In genomic region chr12:103679853-103680252, GRCm38 (mm10) we compare ENCODE assay signal across 24 mouse cellular contexts. TPM values are rescaled to one million over a fixed set of nuclear protein-coding genes. Genes with fewer than 3 reads are reported as not detected.
DNase-seq lines count a peak whose midpoint lies in the region; ATAC-seq and TF ChIP-seq lines count a peak whose summit lies in the region.
"Not testable (repeated sequence)": the region's sequence is repeated elsewhere in the genome, so short reads cannot be mapped to it uniquely, and the experiment has no call there.
"Had no signal": no experiment of that assay in that cellular context is flagged by ENCODE, and none has a peak within 500 bp of the region (broad histone marks: within the 10 kb centered on the region; RNA-seq: fewer than 3 reads in every experiment).

No protein-coding gene starts in this region.

- H3K9me3 ChIP-seq in intestine, embryonic 16.5 days (ENCODE audit: control insufficient read depth, low read length); liver, embryonic 13.5 days (replicated peaks); liver, embryonic 14.5 days (ENCODE audit: control insufficient read depth, low read length); liver, embryonic 16.5 days (replicated peaks; ENCODE audit: control insufficient read depth, low read length); liver, postnatal 0 days (ENCODE audit: low read length); stomach, embryonic 15.5 days; stomach, embryonic 16.5 days (replicated peaks; ENCODE audit: control insufficient read depth, low read length): not testable (repeated sequence)

- H3K4me1 ChIP-seq in intestine, embryonic 16.5 days (ENCODE audit: control insufficient read depth, insufficient read depth, low read length); liver, embryonic 13.5 days (replicated peaks); liver, embryonic 16.5 days (ENCODE audit: control insufficient read depth, low read depth, low read length); stomach, embryonic 15.5 days; stomach, embryonic 16.5 days (ENCODE audit: control insufficient read depth, insufficient read depth, low read length): not testable (repeated sequence)
- peaks cover 16% of the 10 kb centered on the region for H3K4me1 ChIP-seq in liver, adult 2 months (ENCODE audit: control insufficient read depth, insufficient read depth, low read length)
- H3K4me1 ChIP-seq in liver, embryonic 14.5 days (replicated peaks; ENCODE audit: control insufficient read depth in 2 of 2, insufficient read depth in 2 of 2, low read length in 1 of 2) = peaks cover 0 to 14% of the 10 kb centered on the region in 2 experiments; a peak in 2 of 4 replicates
- H3K4me1 ChIP-seq in liver, postnatal 0 days (ENCODE audit: insufficient read depth) = peaks cover 13% of the 10 kb centered on the region

- not testable (repeated sequence) for H3K27ac ChIP-seq in intestine, embryonic 16.5 days (ENCODE audit: low read length); liver, adult 2 months (replicated peaks; ENCODE audit: insufficient read depth, low read depth, low read length); liver, embryonic 13.5 days; liver, embryonic 14.5 days; liver, embryonic 16.5 days (ENCODE audit: low read length); liver, postnatal 0 days (ENCODE audit: low read depth); stomach, embryonic 15.5 days; stomach, embryonic 16.5 days (ENCODE audit: low read length)

- H3K27me3 ChIP-seq in intestine, embryonic 16.5 days (replicated peaks; ENCODE audit: control insufficient read depth, insufficient read depth, low read length); liver, adult 2 months (ENCODE audit: control insufficient read depth, insufficient read depth, low read length); liver, embryonic 13.5 days; liver, embryonic 14.5 days (ENCODE audit: control insufficient read depth, insufficient read depth, low read length); liver, embryonic 16.5 days (ENCODE audit: control insufficient read depth, insufficient read depth, low read depth, low read length); liver, postnatal 0 days (ENCODE audit: insufficient read depth, low read length); stomach, embryonic 15.5 days (replicated peaks); stomach, embryonic 16.5 days (ENCODE audit: control insufficient read depth, insufficient read depth, low read length): not testable (repeated sequence)

- not testable (repeated sequence) for TF ChIP-seq EP300 in liver, embryonic 14.5 days (IDR thresholded peaks at IDR 0.05; ENCODE audit: low read depth); liver, postnatal 0 days (IDR thresholded peaks at IDR 0.05; ENCODE audit: low read depth)

- not testable (repeated sequence) for TF ChIP-seq POLR2A in liver, adult 2 months (IDR thresholded peaks at IDR 0.05; ENCODE audit: extremely low read depth, insufficient read depth, low read length)

- WGBS in intestine, embryonic 16.5 days = 100% methylated on average over 1 of the region's 1 CpGs
- WGBS in liver, adult 2 months = 68% methylated on average over 1 of the region's 1 CpGs
- WGBS in liver, embryonic 13.5 days (ENCODE audit: insufficient replicate concordance) = 80% methylated on average over 1 of the region's 1 CpGs
- 73% methylated on average over 1 of the region's 1 CpGs for WGBS in liver, embryonic 14.5 days (ENCODE audit: insufficient replicate concordance)
- 76% methylated on average over 1 of the region's 1 CpGs for WGBS in liver, embryonic 16.5 days (ENCODE audit: insufficient replicate concordance)
- WGBS in liver, postnatal 0 days (ENCODE audit: insufficient replicate concordance) = 89% methylated on average over 1 of the region's 1 CpGs
- 92% methylated on average over 1 of the region's 1 CpGs for WGBS in stomach, embryonic 15.5 days
- 90% methylated on average over 1 of the region's 1 CpGs for WGBS in stomach, embryonic 16.5 days

- not testable (repeated sequence) for TF ChIP-seq CTCF in liver, adult 2 months (IDR thresholded peaks at IDR 0.05; ENCODE audit: low read depth, low read length); liver, embryonic 14.5 days (IDR thresholded peaks at IDR 0.05; ENCODE audit: low read depth); liver, postnatal 0 days (IDR thresholded peaks at IDR 0.05; ENCODE audit: low read depth)

- DNase-seq in liver, adult 2 months (ENCODE audit: extremely low read depth, low read depth, low spot score) = peak; percentile 78
- not testable (repeated sequence) for DNase-seq in liver, embryonic 13.5 days; liver, embryonic 14.5 days (ENCODE audit: low read depth in 3 of 3, low spot score in 3 of 3); liver, postnatal 0 days

- not testable (repeated sequence) for H3K79me2 ChIP-seq in liver, adult 2 months (ENCODE audit: control insufficient read depth, insufficient read depth, low read length)

- H3K4me3 ChIP-seq in intestine, embryonic 16.5 days (ENCODE audit: low read length); liver, adult 2 months (ENCODE audit: insufficient read depth, low read depth, low read length); liver, embryonic 13.5 days (replicated peaks); liver, embryonic 14.5 days (ENCODE audit: insufficient read depth in 1 of 2, low read depth in 2 of 2, low read length in 2 of 2); liver, embryonic 16.5 days (ENCODE audit: low read depth, low read length); liver, postnatal 0 days (ENCODE audit: low read depth, low read length); stomach, embryonic 15.5 days (replicated peaks); stomach, embryonic 16.5 days (replicated peaks; ENCODE audit: low read length): not testable (repeated sequence)

- not testable (repeated sequence) for H3K36me3 ChIP-seq in intestine, embryonic 16.5 days (ENCODE audit: control insufficient read depth, insufficient read depth, low read length); liver, adult 2 months (ENCODE audit: control insufficient read depth, insufficient read depth, low read length); liver, embryonic 13.5 days; liver, embryonic 14.5 days (replicated peaks; ENCODE audit: control insufficient read depth, insufficient read depth, low read depth); liver, embryonic 16.5 days (ENCODE audit: control insufficient read depth, insufficient read depth); liver, postnatal 0 days (replicated peaks; ENCODE audit: insufficient read depth, low read length); stomach, embryonic 15.5 days; stomach, embryonic 16.5 days (ENCODE audit: control insufficient read depth, insufficient read depth, low read length)

- not testable (repeated sequence) for H3K9ac ChIP-seq in intestine, embryonic 16.5 days (ENCODE audit: low read depth, low read length); liver, adult 2 months (ENCODE audit: low read depth, low read length); liver, embryonic 13.5 days; liver, embryonic 14.5 days (replicated peaks); liver, embryonic 16.5 days (ENCODE audit: low read depth, low read length); liver, postnatal 0 days (replicated peaks); stomach, embryonic 15.5 days; stomach, embryonic 16.5 days (ENCODE audit: low read length)

- ATAC-seq in intestine, embryonic 16.5 days = peak; percentile 20; the same call in 1 of the 2 replicates
- peak; percentile 42 for ATAC-seq in liver, embryonic 13.5 days (ENCODE audit: low read depth)
- ATAC-seq in liver, embryonic 14.5 days (ENCODE audit: insufficient read depth) = 0 out of 2 replicates have a peak, but pooled peaks have one; percentile 22
- ATAC-seq in liver, embryonic 16.5 days (ENCODE audit: low read depth) = peak; percentile 60; the same call in 1 of the 2 replicates
- peak; percentile 70 for ATAC-seq in liver, postnatal 0 days
- peak; percentile 53; the same call in 1 of the 2 replicates for ATAC-seq in stomach, embryonic 15.5 days (ENCODE audit: insufficient read depth, low FRiP score, low read depth)
- ATAC-seq in stomach, embryonic 16.5 days (ENCODE audit: insufficient read depth, low FRiP score) = peak; percentile 58; the same call in 1 of the 2 replicates

- not testable (repeated sequence) for H3K4me2 ChIP-seq in intestine, embryonic 16.5 days (ENCODE audit: low read depth, low read length); liver, embryonic 13.5 days; liver, embryonic 14.5 days (ENCODE audit: low read depth); liver, embryonic 16.5 days (ENCODE audit: low read depth, low read length); liver, postnatal 0 days (ENCODE audit: low read depth, low read length); stomach, embryonic 15.5 days; stomach, embryonic 16.5 days (ENCODE audit: low read depth, low read length)

RNA-seq across cellular contexts. Expression of gene Serpina16, which starts 3.9 kb away (rescaled TPM):
- polyA plus RNA-seq in intestine, embryonic 16.5 days (2015; fragmentation: Nextera tagmentation; extraction: Ambion mirVana) = 0.09 and 0.31 TPM in 2 replicates
- total RNA-seq in liver, adult 2 months (2014; rRNA removed) = not detected in 2 replicates
- not detected in 2 replicates for polyA plus RNA-seq in liver, adult 2 months (2012; rRNA removed)
- polyA plus RNA-seq in liver, embryonic 13.5 days (2015; fragmentation: Nextera tagmentation; extraction: Ambion mirVana) = 0.08 and 0.10 TPM in 2 replicates
- polyA plus RNA-seq in liver, embryonic 14.5 days (2012; rRNA removed) = 0.03 and 0.04 TPM in 2 replicates
- 0.06 and 0.11 TPM in 2 replicates for polyA plus RNA-seq in liver, embryonic 14.5 days (2014; fragmentation: Nextera tagmentation; extraction: Ambion mirVana)
- 0.07 and 0.12 TPM in 2 replicates for polyA plus RNA-seq in liver, embryonic 16.5 days (2015; fragmentation: Nextera tagmentation; extraction: Ambion mirVana)
- not detected in 2 replicates for polyA plus RNA-seq in liver, postnatal 0 days (2015; fragmentation: Nextera tagmentation; extraction: Ambion mirVana)
- polyA plus RNA-seq in stomach, embryonic 15.5 days (2015; fragmentation: Nextera tagmentation; extraction: Ambion mirVana) = 0.71 and 1.3 TPM in 2 replicates
- polyA plus RNA-seq in stomach, embryonic 16.5 days (2015; fragmentation: Nextera tagmentation; extraction: Ambion mirVana) = 0.19 and 0.50 TPM in 2 replicates
- total RNA-seq: adrenal gland, adult 18-20 months; adrenal gland, adult 2 months; adrenal gland, postnatal 10 days; adrenal gland, postnatal 14 days; adrenal gland, postnatal 25 days; adrenal gland, postnatal 36 days; adrenal gland, postnatal 4 days; CH12.LX; ES-E14; G1E; MEL had no signal
- polyA plus RNA-seq: activated CD4-positive, CD25-positive, alpha-beta regulatory T cell, adult 4 months; adrenal gland, adult 2 months; brain, embryonic 14.5 days; C2C12; CD4-positive, CD25-positive, alpha-beta regulatory T cell, adult 4 months; G1E had no signal

RNA-seq across cellular contexts. Expression of gene Serpina1f, which starts 15.5 kb away (rescaled TPM):
- polyA plus RNA-seq in intestine, embryonic 16.5 days (2015; fragmentation: Nextera tagmentation; extraction: Ambion mirVana) = 0.12 TPM in 1 of 2 replicates, not detected in the other
- not detected in 2 replicates for total RNA-seq in liver, adult 2 months (2014; rRNA removed)
- polyA plus RNA-seq in liver, adult 2 months (2012; rRNA removed) = not detected in 2 replicates
- 0.07 and 0.12 TPM in 2 replicates for polyA plus RNA-seq in liver, embryonic 13.5 days (2015; fragmentation: Nextera tagmentation; extraction: Ambion mirVana)
- not detected in 2 replicates for polyA plus RNA-seq in liver, embryonic 14.5 days (2012; rRNA removed)
- 0.18 TPM in 1 of 2 replicates, not detected in the other for polyA plus RNA-seq in liver, embryonic 14.5 days (2014; fragmentation: Nextera tagmentation; extraction: Ambion mirVana)
- polyA plus RNA-seq in liver, embryonic 16.5 days (2015; fragmentation: Nextera tagmentation; extraction: Ambion mirVana) = 0.06 TPM in 2 replicates
- not detected in 2 replicates for polyA plus RNA-seq in liver, postnatal 0 days (2015; fragmentation: Nextera tagmentation; extraction: Ambion mirVana)
- not detected in 2 replicates for polyA plus RNA-seq in stomach, embryonic 15.5 days (2015; fragmentation: Nextera tagmentation; extraction: Ambion mirVana)
- not detected in 2 replicates for polyA plus RNA-seq in stomach, embryonic 16.5 days (2015; fragmentation: Nextera tagmentation; extraction: Ambion mirVana)
- total RNA-seq: adrenal gland, adult 18-20 months; adrenal gland, adult 2 months; adrenal gland, adult 8-10 months; adrenal gland, postnatal 10 days; adrenal gland, postnatal 14 days; adrenal gland, postnatal 25 days; adrenal gland, postnatal 36 days; adrenal gland, postnatal 4 days; CH12.LX; ES-E14; MEL had no signal
- polyA plus RNA-seq: activated CD4-positive, CD25-positive, alpha-beta regulatory T cell, adult 4 months; adrenal gland, adult 2 months; brain, embryonic 14.5 days; C2C12; CD4-positive, CD25-positive, alpha-beta regulatory T cell, adult 4 months; G1E had no signal

RNA-seq across cellular contexts. Expression of gene Serpina6, which starts 22.8 kb away (rescaled TPM):
- polyA plus RNA-seq in intestine, embryonic 16.5 days (2015; fragmentation: Nextera tagmentation; extraction: Ambion mirVana) = 53.8 and 90.3 TPM in 2 replicates
- total RNA-seq in liver, adult 2 months (2014; rRNA removed) = 256 and 388 TPM in 2 replicates
- 227 and 246 TPM in 2 replicates for polyA plus RNA-seq in liver, adult 2 months (2012; rRNA removed)
- 1,289 and 1,494 TPM in 2 replicates for polyA plus RNA-seq in liver, embryonic 13.5 days (2015; fragmentation: Nextera tagmentation; extraction: Ambion mirVana)
- 793 and 825 TPM in 2 replicates for polyA plus RNA-seq in liver, embryonic 14.5 days (2012; rRNA removed)
- polyA plus RNA-seq in liver, embryonic 14.5 days (2014; fragmentation: Nextera tagmentation; extraction: Ambion mirVana) = 1,383 and 1,635 TPM in 2 replicates
- 1,299 and 1,398 TPM in 2 replicates for polyA plus RNA-seq in liver, embryonic 16.5 days (2015; fragmentation: Nextera tagmentation; extraction: Ambion mirVana)
- 5.8 and 10.0 TPM in 2 replicates for polyA plus RNA-seq in liver, postnatal 0 days (2015; fragmentation: Nextera tagmentation; extraction: Ambion mirVana)
- 300 and 304 TPM in 2 replicates for polyA plus RNA-seq in stomach, embryonic 15.5 days (2015; fragmentation: Nextera tagmentation; extraction: Ambion mirVana)
- polyA plus RNA-seq in stomach, embryonic 16.5 days (2015; fragmentation: Nextera tagmentation; extraction: Ambion mirVana) = 142 and 172 TPM in 2 replicates
- total RNA-seq: CH12.LX, ES-E14, G1E, MEL had no signal
- polyA plus RNA-seq: activated CD4-positive, CD25-positive, alpha-beta regulatory T cell, adult 4 months; CD4-positive, CD25-positive, alpha-beta regulatory T cell, adult 4 months; G1E had no signal

RNA-seq across cellular contexts. Expression of gene Serpina10, which starts 48.6 kb away (rescaled TPM):
- 1.3 and 1.9 TPM in 2 replicates for polyA plus RNA-seq in intestine, embryonic 16.5 days (2015; fragmentation: Nextera tagmentation; extraction: Ambion mirVana)
- total RNA-seq in liver, adult 2 months (2014; rRNA removed) = 204 and 223 TPM in 2 replicates
- 74.7 and 83.9 TPM in 2 replicates for polyA plus RNA-seq in liver, adult 2 months (2012; rRNA removed)
- 31.6 and 35.6 TPM in 2 replicates for polyA plus RNA-seq in liver, embryonic 13.5 days (2015; fragmentation: Nextera tagmentation; extraction: Ambion mirVana)
- polyA plus RNA-seq in liver, embryonic 14.5 days (2012; rRNA removed) = 11.5 and 23.7 TPM in 2 replicates
- polyA plus RNA-seq in liver, embryonic 14.5 days (2014; fragmentation: Nextera tagmentation; extraction: Ambion mirVana) = 29.3 and 30.0 TPM in 2 replicates
- polyA plus RNA-seq in liver, embryonic 16.5 days (2015; fragmentation: Nextera tagmentation; extraction: Ambion mirVana) = 47.0 and 51.0 TPM in 2 replicates
- 46.3 and 47.6 TPM in 2 replicates for polyA plus RNA-seq in liver, postnatal 0 days (2015; fragmentation: Nextera tagmentation; extraction: Ambion mirVana)
- polyA plus RNA-seq in stomach, embryonic 15.5 days (2015; fragmentation: Nextera tagmentation; extraction: Ambion mirVana) = 2.8 and 4.6 TPM in 2 replicates
- polyA plus RNA-seq in stomach, embryonic 16.5 days (2015; fragmentation: Nextera tagmentation; extraction: Ambion mirVana) = 2.0 and 3.3 TPM in 2 replicates
- total RNA-seq: adrenal gland, adult 18-20 months; CH12.LX; ES-E14 had no signal
- polyA plus RNA-seq: activated CD4-positive, CD25-positive, alpha-beta regulatory T cell, adult 4 months; adrenal gland, adult 2 months; brain, embryonic 14.5 days; C2C12; CD4-positive, CD25-positive, alpha-beta regulatory T cell, adult 4 months; G1E had no signal

Comparison
In these comparisons a context has a peak if more than half of its experiments do, and no peak if none do; other contexts are left out.
1. ATAC-seq: peak in every context shown above with its lines; median percentile 70 in liver, postnatal 0 days; 60 in liver, embryonic 16.5 days; 58 in stomach, embryonic 16.5 days; 53 in stomach, embryonic 15.5 days; 42 in liver, embryonic 13.5 days; 22 in liver, embryonic 14.5 days; 20 in intestine, embryonic 16.5 days.